Mouse (Mus musculus): ENCODE measurements around the gene Gpbar1.

Gpbar1 gene

GRCm38 (mm10) chr1:74295456-74296171, 17.3 kb downstream of the Gpbar1 start:
- no peak for DNase-seq (ENCODE audit: low spot score)

- no peak for DNase-seq (ENCODE audit: low spot score)
Measured at GRCm38 (mm10) chr1:74296477-74296876, 18.1 kb downstream of the Gpbar1 start.

GRCm38 (mm10) chr1:74297269-74297668, 18.9 kb downstream of the Gpbar1 start:
- no peak for DNase-seq (ENCODE audit: low spot score)

GRCm38 (mm10) chr1:74298157-74298750, 19.9 kb downstream of the Gpbar1 start:
- DNase-seq (ENCODE audit: low spot score) = no peak

- DNase-seq (ENCODE audit: low spot score) = no peak
Measured at GRCm38 (mm10) chr1:74298996-74299395, 20.6 kb downstream of the Gpbar1 start.

GRCm38 (mm10) chr1:74300347-74301110, 22.2 kb downstream of the Gpbar1 start:
- no peak for DNase-seq (ENCODE audit: low spot score)

GRCm38 (mm10) chr1:74302229-74302628, 23.9 kb downstream of the Gpbar1 start:
- no peak for DNase-seq (ENCODE audit: low spot score)

GRCm38 (mm10) chr1:74302835-74303234, 24.5 kb downstream of the Gpbar1 start:
- DNase-seq (ENCODE audit: low spot score) = no peak

GRCm38 (mm10) chr1:74303509-74304338, 25.4 kb downstream of the Gpbar1 start:
- DNase-seq (ENCODE audit: low spot score) = no peak

GRCm38 (mm10) chr1:74304339-74304790, 26.0 kb downstream of the Gpbar1 start:
- DNase-seq (ENCODE audit: low spot score) = no peak

- DNase-seq (ENCODE audit: low spot score) = no peak
Measured at GRCm38 (mm10) chr1:74304946-74305345, 26.6 kb downstream of the Gpbar1 start.

GRCm38 (mm10) chr1:74305522-74305921, 27.2 kb downstream of the Gpbar1 start, which contains the start of gene Tmbim1:
TSS of gene Tmbim1 (minus strand) at chr1:74305622.
- DNase-seq (ENCODE audit: low spot score) = no peak

- no peak for DNase-seq (ENCODE audit: low spot score)
Measured at GRCm38 (mm10) chr1:74307146-74307545, 28.8 kb downstream of the Gpbar1 start.

- DNase-seq (ENCODE audit: low spot score) = no peak
Measured at GRCm38 (mm10) chr1:74308001-74308964, 29.9 kb downstream of the Gpbar1 start.

- DNase-seq (ENCODE audit: low spot score) = no peak
Measured at GRCm38 (mm10) chr1:74309767-74310166, 31.4 kb downstream of the Gpbar1 start.

- peak; percentile 67 for DNase-seq (ENCODE audit: low spot score)
Measured at GRCm38 (mm10) chr1:74313049-74313692, 34.8 kb downstream of the Gpbar1 start.

GRCm38 (mm10) chr1:74314796-74315195, 36.4 kb downstream of the Gpbar1 start:
- DNase-seq (ENCODE audit: low spot score) = no peak

GRCm38 (mm10) chr1:74316114-74316827, 37.9 kb downstream of the Gpbar1 start:
- no peak for DNase-seq (ENCODE audit: low spot score)

GRCm38 (mm10) chr1:74318711-74319110, 40.4 kb downstream of the Gpbar1 start:
- DNase-seq (ENCODE audit: low spot score) = no peak

GRCm38 (mm10) chr1:74321396-74321795, 43.0 kb downstream of the Gpbar1 start:
- no peak for DNase-seq (ENCODE audit: low spot score)

All from T-cell, adult 2 months (primary cell).